Mouse (Mus musculus): ENCODE results near the gene Trpv2.

Trpv2 gene

DNA sequence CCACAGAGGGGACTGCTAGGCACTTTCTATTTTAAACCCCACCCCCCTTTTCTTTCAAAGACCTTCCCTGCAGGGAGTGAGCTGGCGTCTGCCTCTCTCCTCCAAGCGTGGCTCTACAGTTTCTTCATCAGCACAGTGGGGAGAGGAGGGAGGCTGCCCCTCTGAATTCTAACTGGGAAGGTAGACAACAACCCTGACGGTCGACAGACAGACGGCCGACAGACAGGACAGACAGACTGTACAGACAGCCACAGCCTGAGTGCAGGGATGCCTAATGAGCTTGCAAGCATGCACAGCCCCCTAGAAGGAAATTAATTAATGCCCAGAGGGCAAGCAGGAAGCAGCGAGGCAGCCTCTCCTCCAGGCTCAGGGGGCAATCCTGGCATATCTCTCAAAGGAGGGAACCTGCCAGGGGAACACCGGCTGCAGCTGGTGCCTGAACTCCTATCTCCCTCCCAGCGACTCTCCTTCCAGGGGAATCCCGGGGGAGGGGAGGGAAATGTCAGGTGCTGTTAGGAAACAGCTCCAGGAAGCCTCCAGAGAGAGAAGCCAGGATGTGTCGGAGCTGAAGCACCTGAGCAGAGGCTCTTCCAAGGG is 56.0 kb downstream of the Trpv2 start:
- no peak for DNase-seq

DNA sequence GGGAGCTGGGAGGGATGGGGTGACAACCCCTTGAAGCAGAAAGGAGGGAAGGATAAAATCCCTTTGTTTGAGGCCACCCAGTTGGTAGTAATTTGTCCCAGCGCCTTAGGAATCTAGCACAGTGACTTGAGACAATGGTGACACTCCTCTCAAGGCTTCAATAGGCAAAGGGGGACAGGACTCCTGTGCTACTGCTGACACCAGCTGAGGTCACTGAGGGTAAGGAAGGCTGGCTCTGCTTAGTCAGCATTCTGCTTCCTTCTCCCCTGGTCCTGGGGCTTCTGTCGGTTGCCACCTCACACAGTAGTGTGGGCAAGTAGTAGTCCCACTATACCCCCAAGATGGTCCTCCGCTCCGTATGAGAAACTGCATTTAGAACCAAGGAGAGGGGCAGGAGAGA is 56.9 kb downstream of the Trpv2 start:
- DNase-seq = no peak

GRCm38 (mm10) chr11:62635406-62635805 is 61.1 kb downstream of the Trpv2 start:
- no peak for DNase-seq

DNA sequence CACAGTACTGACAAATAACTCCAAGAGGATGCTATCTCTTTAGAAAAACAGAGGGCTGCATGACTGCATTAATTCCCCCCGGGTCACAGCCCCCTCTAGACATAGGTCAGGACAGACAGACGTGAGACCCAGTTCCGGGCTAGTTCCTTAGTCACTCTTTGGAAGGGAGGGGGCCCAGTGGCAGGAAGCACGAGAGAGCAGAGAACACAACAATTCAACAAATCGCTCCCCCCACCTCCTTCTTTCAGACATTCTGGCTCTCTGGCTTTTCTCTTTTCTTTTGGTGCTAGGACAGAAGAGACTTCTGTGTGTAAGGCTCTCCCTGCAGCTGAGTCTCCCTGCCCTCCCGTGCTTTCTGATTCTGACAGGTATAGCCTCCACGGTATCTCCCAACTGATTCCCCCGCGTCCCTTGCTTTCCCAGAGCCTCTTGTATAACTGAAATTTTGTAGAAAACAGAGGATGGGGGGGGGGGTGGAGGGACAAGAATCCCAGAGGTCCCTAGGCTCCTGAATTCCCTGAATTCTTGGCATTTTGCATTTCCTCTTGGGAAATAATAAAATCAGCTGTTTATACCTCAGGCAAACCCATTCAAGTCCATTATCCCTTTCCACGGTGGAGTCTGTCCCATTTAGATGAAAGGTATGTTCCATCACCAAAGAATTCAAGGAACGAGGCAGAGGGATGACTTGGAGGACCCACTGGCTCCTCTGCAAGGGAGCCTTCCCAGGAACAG is 62.0 kb downstream of the Trpv2 start:
- no peak for DNase-seq

DNA sequence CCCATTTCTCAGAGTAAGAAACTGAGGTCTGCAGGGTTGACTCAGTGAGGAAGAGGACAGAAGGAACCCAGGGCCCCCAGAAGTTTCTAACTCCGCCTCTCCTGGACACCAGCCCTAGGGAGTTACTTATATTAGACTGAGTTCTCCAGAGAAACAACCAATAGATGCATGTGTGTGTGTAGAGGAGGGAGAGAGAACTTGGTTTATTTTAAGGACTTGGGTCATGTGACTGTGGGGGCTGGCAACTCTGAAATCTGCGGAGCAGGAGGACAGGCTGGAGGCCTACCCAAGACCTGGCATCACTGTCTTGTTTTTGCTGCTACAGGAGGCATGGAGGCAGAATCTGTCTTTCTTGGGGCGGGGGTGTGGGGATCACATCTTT is 62.5 kb downstream of the Trpv2 start:
- peak; percentile 37 for DNase-seq

- DNase-seq = no peak
Measured at GRCm38 (mm10) chr11:62637401-62637800, 63.1 kb downstream of the Trpv2 start.

DNA sequence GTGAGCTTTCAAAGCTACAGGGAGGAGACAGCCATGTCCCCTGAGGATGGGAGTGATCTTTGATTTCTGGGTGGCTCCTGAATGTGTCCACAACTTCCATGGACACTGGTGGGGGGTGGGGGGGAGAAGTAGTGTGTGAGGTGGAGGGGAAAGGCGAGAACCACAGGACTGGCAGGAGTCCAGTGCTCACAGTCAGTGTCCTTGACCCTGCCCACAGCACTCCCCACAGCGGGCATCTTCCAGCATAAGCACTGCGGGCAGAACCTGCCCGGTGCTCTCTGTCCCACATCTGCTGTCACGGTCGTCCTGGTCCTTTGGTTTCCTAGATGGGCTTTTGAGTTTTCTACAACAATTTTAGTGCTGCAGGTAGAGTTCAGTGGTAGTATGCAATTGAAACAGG is 63.5 kb downstream of the Trpv2 start:
- no peak for DNase-seq

DNA sequence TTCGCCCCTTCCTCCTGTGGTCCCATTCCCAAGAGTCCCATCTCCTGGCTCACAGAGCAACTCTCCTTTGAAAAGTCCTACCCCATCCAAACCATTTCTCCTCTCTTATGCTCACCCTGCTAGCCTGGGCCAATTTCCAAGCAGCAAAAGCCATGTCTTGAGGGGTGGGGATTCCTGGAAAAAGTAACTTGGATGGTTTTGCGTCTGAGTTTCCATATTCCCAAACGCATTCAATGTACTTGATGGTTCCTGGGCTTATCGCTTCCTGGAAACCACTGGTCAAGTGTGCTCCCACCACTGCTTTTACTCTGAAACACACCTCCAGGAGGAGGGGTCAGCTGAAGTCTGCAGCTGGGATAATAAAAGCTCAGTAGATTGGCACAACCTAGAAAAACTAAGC is 64.1 kb downstream of the Trpv2 start:
- no peak for DNase-seq

GRCm38 (mm10) chr11:62640378-62640777 is 66.1 kb downstream of the Trpv2 start:
- no peak for DNase-seq

DNA sequence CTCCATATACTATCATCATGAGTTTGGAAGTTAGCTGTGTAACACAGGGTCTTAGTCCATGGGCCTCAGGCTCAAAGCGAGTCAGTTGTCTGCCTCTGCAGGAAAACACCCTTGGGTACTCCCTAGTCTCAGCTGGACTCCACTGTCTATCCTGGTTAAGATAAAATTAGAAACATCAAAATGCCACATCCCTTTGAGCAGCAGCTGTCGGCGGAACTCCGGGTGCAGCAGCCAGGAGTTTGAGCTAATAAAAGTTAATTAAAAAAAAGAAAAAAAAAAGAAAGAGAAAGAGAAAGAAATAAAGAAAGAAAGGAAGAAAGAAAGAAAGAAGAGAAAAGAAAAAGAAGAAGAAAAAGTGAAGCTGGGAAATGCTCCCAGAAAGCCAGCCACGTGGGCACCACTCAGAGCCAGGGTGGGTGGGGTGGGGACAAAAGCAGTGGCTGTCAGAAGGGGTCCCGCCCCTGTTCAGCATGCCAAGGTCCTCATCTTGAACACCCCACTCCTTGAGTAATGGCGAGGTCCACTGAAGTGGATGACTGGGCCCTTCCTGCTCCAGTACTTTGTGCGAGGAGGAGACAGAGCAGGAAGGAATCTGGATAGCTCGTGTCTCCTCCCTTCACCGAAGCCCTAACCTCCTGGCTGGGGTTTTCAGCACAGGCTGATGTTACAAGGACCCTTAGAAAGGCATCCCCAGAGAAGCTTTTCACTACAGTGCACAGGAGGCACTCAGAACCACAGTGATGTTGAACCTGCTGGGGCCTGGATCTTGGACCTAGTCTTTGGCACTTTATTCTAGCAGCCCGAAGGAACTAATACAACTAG is 67.9 kb downstream of the Trpv2 start:
- DNase-seq = peak; percentile 51

DNA sequence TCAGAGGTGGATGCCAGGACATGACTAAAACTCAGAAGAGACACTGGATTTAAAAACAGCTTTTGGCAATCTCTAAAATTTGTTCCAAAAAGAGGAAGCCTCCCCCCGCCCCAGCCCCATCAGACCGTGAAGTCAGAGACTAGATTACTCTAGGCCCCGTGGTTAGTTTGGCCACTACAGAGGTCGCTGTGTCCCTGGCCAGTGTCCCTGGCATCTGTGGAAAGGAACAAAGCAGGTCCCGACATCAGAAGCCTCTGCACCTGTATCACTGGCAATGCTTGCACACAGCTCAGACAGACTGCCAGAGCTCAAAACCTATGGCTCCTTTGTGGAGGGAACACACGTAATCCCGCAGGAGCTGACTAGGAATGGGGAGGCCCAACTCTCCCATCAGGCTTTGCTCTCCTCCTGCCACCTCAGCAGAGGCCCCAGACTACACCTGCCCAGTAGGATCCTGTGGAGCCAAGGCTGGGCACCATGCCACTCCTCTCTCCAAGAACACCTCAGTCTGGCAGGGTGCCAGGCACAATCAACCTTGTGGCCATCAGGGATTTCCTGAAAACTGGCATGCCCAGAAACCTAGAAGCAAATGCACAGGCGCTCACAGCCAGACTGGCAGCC is 68.8 kb downstream of the Trpv2 start:
- peak; percentile 81 for DNase-seq

DNA sequence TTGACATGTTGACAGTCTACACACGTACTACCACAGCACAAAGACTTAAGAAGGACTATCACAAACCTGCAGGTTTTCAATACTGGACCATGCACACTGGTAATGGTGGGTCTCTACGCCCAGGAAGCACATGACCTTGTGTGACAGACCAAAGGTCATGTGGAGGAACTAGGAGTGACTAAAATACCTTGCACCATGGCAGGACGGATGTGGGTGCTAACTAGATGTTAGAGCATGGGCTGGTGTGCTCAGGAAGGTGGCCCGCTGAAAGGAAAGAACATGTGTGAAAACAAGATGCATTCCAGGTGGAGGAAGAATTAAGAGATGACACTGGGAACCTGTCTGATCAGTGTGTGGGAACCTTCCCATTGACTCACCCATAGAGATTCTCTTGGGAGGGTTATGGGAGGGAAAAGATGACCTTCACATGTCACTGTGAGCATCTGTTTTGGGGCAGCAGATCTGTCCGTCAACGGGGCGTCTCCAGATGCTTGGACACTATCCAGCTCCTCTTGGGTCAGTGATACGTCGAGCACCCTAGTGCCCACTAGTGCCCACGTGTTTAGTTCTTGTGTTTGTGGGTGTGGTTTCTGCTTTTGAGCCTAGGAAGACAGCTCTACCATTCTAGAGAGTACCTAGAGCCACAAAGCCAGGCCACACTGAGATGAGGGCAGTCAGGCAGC is 69.5 kb downstream of the Trpv2 start:
- DNase-seq = no peak

- DNase-seq = no peak
Measured at GRCm38 (mm10) chr11:62644602-62645336, 70.5 kb downstream of the Trpv2 start.

DNA sequence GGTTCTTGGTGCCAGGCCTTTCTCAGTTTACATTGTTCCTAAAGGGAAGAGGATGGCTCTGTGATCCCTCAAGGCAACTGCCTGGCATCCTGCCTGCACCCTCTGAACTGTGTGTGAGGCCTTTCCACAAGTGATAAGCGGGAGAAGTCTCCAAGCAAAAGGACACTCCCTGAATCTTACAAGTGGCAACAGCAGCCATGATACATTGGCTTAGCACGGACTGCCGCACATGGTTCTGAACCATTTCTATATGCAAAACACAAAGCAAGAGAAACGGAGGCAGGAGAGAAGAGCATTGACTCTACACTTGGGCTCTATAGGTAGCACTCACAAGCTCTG is 71.0 kb downstream of the Trpv2 start:
- no peak for DNase-seq

GRCm38 (mm10) chr11:62645732-62646494 is 71.6 kb downstream of the Trpv2 start:
- DNase-seq = peak; percentile 53

DNA sequence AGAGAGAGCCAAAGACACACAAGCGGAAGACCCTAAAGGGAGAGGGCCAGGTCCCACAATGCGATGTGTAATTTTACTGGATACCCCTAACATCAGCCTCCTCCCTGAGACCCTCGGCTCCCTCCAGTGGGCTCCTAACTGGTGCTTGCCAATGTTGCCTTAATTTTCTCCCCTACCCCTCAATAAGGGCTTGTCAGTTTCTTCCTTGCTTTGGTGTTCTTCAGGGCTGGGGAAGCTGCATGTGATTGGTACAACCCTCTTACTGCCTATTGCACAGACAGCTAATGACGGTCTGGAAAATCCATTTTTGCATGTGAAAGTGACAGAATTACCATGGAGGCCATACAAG is 72.2 kb downstream of the Trpv2 start:
- DNase-seq = no peak

DNA sequence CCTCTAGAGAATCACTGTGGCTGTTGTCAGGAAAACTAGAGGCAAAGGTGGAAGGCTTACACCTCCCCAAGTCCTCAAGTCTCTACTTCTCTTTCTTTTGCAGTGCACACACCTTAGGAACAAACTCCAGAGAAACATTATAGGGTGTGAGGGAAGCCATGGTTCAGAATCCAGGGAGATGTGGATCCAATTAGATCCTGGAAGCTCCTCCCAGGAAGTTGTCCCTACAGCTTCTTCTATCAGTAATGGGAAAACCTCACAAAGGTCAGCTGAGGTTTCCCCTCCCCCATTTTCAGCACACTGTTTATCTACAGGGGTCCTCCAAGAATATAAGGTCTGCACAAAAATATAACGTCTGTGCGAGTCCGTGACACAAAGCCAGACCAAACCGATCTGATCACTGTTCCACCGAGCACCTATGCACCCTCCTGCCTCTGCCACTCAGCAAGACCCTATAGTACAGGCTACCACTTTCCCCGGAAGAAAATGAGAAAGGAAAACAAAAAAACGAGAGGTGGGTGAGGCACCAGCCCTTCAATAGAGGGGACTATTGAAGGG is 72.8 kb downstream of the Trpv2 start:
- DNase-seq = no peak

GRCm38 (mm10) chr11:62647661-62648590 is 73.6 kb downstream of the Trpv2 start, which contains the start of gene Lrrc75a:
Lrrc75a (minus strand) TSS chr11:62648523.
- peak; percentile 42 for DNase-seq

- peak; percentile 98 for DNase-seq
Measured at GRCm38 (mm10) chr11:62648591-62649391, 74.5 kb downstream of the Trpv2 start, which contains the start of gene Mmgt2. Mmgt2 (plus strand) TSS chr11:62648664.
